8 mouse cellular contexts compared by ENCODE assay signal in genomic region chr2:65929927-65930326, GRCm38 (mm10).
DNase-seq lines count a peak whose midpoint lies in the region; ATAC-seq lines count a peak whose summit lies in the region.

No protein-coding gene starts in this region.

- DNase-seq in cerebellum, postnatal 10 days, result peak; percentile 45 to 49
- DNase-seq in cerebellum, adult 11 months, result no peak
- peak; percentile 30 for DNase-seq in forelimb bud, embryonic 11.5 days (ENCODE audit: low read depth, low spot score)
- DNase-seq in left cerebral cortex, postnatal 14 days (ENCODE audit: low spot score in 2 of 2), result peak; percentile 68 to 82
- no peak for DNase-seq in urinary bladder, postnatal 4 days (ENCODE audit: low spot score in 2 of 2)
- no peak for DNase-seq in heart, adult 11 months
- no peak for DNase-seq in adrenal gland, adult (ENCODE audit: inconsistent age in 2 of 2, low spot score in 1 of 2)

- WGBS in neural tube, embryonic 14.5 days, result 12% methylated on average over 11 of the region's 11 CpGs

- ATAC-seq in neural tube, embryonic 14.5 days (ENCODE audit: low read depth), result peak; percentile 90

- no peaks in the 10 kb centered on the region for H3K27me3 ChIP-seq in neural tube, embryonic 14.5 days (ENCODE audit: control insufficient read depth, insufficient read depth, low read length)

- H3K27ac ChIP-seq in neural tube, embryonic 14.5 days (ENCODE audit: low read depth, low read length), result peak overlapping the region; percentile 92

- no peaks in the 10 kb centered on the region for H3K9me3 ChIP-seq in neural tube, embryonic 14.5 days (ENCODE audit: control insufficient read depth, low read length)

- H3K4me1 ChIP-seq in neural tube, embryonic 14.5 days (ENCODE audit: control insufficient read depth, insufficient read depth, low read length), result peaks cover 10% of the 10 kb centered on the region

- intact Hi-C loops in left cerebral cortex, postnatal 14 days (cut with DNase I), result loop anchor here (2.0 to 5.0 kb wide), 2 partner anchors 42 to 83 kb away; no protein-coding TSS in a partner anchor

- peak overlapping the region; percentile 44 for H3K4me2 ChIP-seq in neural tube, embryonic 14.5 days (ENCODE audit: low read depth, low read length)

- no peaks in the 10 kb centered on the region for H3K36me3 ChIP-seq in neural tube, embryonic 14.5 days (ENCODE audit: control insufficient read depth, insufficient read depth, low read length)

- peak overlapping the region; percentile 35 for H3K4me3 ChIP-seq in neural tube, embryonic 14.5 days (ENCODE audit: low read depth, low read length)

- H3K9ac ChIP-seq in neural tube, embryonic 14.5 days (replicated peaks; ENCODE audit: low read depth, low read length), result peak overlapping the region; percentile 53; the same call in 1 of the 2 replicates

Comparison
In these comparisons a context has a peak if more than half of its experiments do, and no peak if none do; other contexts are left out.
1. DNase-seq: peak in cerebellum, postnatal 10 days (2 of 2), forelimb bud, embryonic 11.5 days (single experiment) and left cerebral cortex, postnatal 14 days (2 of 2); none in cerebellum, adult 11 months (single experiment), urinary bladder, postnatal 4 days (0 of 2), heart, adult 11 months (single experiment) and adrenal gland, adult (0 of 2).